Mouse (Mus musculus) layer of hippocampus, postnatal 14 days (tissue): Measurements from ENCODE around the gene Gna14. TPM values are rescaled to one million over a fixed set of nuclear protein-coding genes. Genes with fewer than 3 reads are reported as not detected.

ENCODE experiments used
- DNase-seq, 2 experiments: peaks; one replicate each; pipeline ENCODE4 v3.0.0; 2021 to 2022; ENCODE audit warnings: low spot score in 2 of 2, mixed read lengths in 1 of 2
- total RNA-seq, 2 experiments: library from RNA; stranded (reverse); gene quantifications; 2 replicates each; pipeline ENCODE4 v1.2.3; 2021

Gene Gna14
- total RNA-seq, 2 experiments from 2014 or later, result 1.1 to 1.7 TPM

GRCm38 (mm10) chr19:16510343-16511080, 75.0 kb downstream of the Gna14 start:
- DNase-seq, result no peak

- DNase-seq, result no peak
These were observed 75.5 kb downstream of the Gna14 start for GRCm38 (mm10) chr19:16511081-16511420.

- DNase-seq, result no peak
These were observed 78.6 kb downstream of the Gna14 start for GRCm38 (mm10) chr19:16514201-16514600.

GRCm38 (mm10) chr19:16518569-16518968, 83.0 kb downstream of the Gna14 start:
- DNase-seq, result no peak

GRCm38 (mm10) chr19:16520608-16521007, 85.0 kb downstream of the Gna14 start:
- no peak for DNase-seq

- DNase-seq, result no peak
These were observed 90.8 kb downstream of the Gna14 start for GRCm38 (mm10) chr19:16526302-16526880.

- DNase-seq, result no peak
These were observed 91.5 kb downstream of the Gna14 start for GRCm38 (mm10) chr19:16527031-16527430.

GRCm38 (mm10) chr19:16528225-16528828, 92.8 kb downstream of the Gna14 start:
- no peak for DNase-seq

GRCm38 (mm10) chr19:16529293-16529920, 93.8 kb downstream of the Gna14 start:
- no peak for DNase-seq

- DNase-seq, result no peak
These were observed 94.4 kb downstream of the Gna14 start for GRCm38 (mm10) chr19:16529999-16530398.

- DNase-seq, result no peak
These were observed 98.7 kb downstream of the Gna14 start for GRCm38 (mm10) chr19:16534311-16534710.

- DNase-seq, result no peak
These were observed 102.9 kb downstream of the Gna14 start for GRCm38 (mm10) chr19:16538416-16538815.

- no peak for DNase-seq
These were observed 108.1 kb downstream of the Gna14 start for GRCm38 (mm10) chr19:16543688-16544087.

GRCm38 (mm10) chr19:16556988-16557387, 121.4 kb downstream of the Gna14 start:
- DNase-seq, result no peak

- no peak for DNase-seq
These were observed 122.4 kb downstream of the Gna14 start for GRCm38 (mm10) chr19:16557971-16558370.

GRCm38 (mm10) chr19:16558570-16558969, 123.0 kb downstream of the Gna14 start:
- DNase-seq, result no peak

GRCm38 (mm10) chr19:16559243-16559896, 123.8 kb downstream of the Gna14 start:
- DNase-seq, result no peak

GRCm38 (mm10) chr19:16562676-16563075, 127.1 kb downstream of the Gna14 start:
- DNase-seq, result no peak

GRCm38 (mm10) chr19:16576790-16577189, 141.2 kb downstream of the Gna14 start:
- DNase-seq, result no peak

- DNase-seq, result no peak
These were observed 144.2 kb downstream of the Gna14 start for GRCm38 (mm10) chr19:16579656-16580260.

GRCm38 (mm10) chr19:16580501-16580900, 144.9 kb downstream of the Gna14 start:
- DNase-seq, result no peak
